Mouse (Mus musculus): Measurements from ENCODE around the gene Nutm1.
"Not testable (repeated sequence)": the region's sequence is repeated elsewhere in the genome, so short reads cannot be mapped to it uniquely, and the experiment has no call there.

The Nutm1 gene

DNA sequence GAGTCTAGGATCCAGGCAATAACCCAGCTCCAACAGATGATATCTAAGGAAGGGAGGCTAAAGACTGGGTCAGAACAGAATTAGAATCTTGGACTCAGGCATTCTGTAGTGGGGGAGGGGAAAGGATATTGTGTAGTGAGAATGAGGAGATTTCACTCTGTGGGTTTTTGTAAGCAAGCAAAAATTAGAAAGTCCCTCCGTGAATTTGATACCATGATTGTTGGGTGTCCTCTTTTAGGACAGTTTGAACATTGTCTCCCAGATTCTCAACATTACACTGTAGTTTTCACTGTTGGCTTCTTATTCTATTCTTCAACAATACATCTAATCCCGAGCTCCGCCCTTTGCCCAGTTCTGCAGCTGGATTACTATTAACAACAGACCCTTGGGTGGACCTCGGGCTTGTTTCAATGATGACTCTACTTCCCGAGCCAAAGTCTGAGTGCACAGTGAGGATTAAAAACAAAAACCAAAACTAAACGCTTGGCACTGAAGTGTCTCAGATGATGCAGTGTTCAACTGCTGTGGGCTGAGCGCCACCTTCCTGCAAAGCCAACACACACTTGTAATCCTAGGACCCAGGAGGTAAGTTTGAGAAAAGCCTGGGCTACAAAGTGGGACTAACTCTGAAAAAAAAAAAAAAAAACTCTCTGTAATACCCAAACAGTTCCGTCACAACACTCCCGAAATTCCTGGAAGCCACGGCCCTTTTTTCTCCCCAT is at the start of gene Nutm1:
Gene Nutm1, minus strand, starts transcription at position 51 of the 722 bp plus-strand sequence.
- DNase-seq (ENCODE audit: low spot score) = no peak

DNA sequence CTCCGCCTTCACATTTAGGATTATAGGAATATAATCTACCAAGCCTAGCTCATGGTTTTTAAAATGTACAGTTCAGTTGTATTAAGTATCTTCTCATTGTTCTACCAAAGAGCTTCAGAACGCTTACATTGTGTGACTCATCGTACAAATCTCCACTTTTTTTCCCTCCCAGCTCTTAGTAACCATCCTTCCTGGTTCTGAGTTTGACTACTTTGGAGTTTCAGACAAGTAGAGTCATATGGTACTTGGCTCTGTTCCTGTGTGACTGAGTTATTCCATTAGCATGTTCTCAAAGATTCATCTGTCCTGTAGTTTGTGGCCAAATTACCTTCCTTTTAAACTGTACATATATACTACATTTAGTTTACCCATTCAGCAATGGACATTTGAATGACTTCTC is 49.6 kb upstream of the Nutm1 start:
- DNase-seq (ENCODE audit: low spot score) = no peak

DNA sequence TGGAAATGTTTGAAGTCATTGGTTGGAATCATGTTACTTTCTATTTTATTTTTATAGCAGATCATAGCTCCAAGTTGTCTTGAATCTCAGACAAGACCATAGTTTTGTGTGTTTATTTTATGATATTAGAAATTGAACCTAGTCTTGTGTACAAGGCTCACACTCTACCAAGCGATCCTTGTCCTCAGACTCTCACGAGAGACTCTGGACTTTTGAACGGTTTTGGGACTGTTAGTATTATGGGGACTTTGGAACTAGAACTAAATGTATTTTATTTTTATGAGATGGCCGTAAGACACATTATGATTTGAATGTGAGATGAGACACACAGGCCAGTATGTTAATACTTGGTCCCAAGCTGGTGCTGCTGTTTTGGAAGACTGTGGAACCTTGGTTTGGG is 39.1 kb upstream of the Nutm1 start:
- no peak for DNase-seq (ENCODE audit: low spot score)

DNA sequence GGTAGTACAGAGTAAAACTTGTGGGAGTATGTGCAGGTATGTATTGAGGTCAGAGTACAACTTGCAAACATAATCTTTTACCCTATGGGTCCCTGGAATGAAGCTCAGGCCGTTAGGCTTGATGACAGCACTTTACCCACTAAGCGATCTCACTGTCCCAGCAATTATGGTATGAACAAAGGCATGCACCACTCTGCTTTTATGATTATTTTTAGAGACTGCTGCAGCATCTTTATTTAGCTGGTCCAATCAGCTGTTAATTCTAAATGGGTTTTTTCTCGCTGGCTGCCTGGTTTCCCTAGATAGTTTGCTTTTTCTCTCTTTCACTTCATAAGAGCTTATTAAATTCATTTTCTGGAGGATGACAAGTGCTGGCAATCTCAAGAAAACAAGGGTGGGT is 37.1 kb upstream of the Nutm1 start:
- DNase-seq (ENCODE audit: low spot score) = no peak

DNA sequence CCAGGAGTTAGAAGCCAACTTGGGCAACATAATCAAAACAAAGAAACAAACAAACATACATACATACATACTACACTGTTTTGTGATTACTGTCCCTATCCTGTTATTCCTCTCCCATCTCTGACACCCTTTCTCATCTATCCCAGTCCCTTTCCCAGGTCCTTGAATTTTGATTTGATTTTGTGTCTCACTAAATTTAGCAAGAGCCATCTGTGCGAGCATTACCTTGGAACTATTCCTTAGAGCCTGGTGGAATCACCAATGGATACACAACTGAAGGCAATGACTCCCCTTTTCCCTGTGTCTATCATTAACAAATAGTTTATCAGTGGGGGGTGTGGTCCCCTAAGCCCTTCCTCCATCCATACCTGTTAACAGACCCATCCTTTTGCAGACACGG is 33.7 kb upstream of the Nutm1 start:
- DNase-seq (ENCODE audit: low spot score) = no peak

DNA sequence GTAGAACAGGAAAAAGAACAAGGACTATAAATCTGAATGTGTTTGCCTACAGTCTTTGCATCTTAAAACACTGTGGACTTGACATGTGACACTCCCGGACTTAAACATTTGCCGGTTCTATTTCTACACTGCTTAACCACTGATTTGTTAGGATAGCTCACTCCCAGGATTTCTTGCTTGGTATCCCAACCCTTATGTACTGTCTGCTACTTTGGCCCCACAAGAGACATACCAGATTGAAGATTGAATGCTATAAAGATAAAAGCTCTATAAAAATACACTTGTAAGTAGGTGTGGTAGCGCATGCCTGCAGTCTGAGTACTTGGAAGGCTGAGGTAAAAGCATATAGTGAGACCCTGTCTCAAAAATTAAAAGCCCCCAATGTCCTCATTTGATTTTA is 30.4 kb upstream of the Nutm1 start:
- DNase-seq (ENCODE audit: low spot score) = no peak

DNA sequence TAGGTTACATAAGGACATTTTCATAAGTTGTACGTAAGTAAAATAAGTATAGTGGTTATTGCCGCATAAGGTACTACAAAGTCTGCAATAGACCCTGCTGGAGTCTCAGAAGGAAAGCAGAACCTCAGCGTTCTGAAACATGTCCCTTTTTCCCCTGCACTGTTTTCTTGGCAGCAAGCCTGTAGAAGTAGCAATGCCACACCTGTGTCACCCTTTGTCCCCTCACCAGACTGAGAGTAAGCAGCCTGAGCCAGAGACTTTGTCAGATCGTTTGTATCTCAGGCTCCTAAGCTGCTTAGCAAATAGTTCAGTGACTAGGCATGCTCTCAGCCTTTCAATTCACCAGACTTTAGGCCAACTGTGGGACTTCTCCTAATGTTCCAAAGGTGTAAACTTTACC is 28.0 kb upstream of the Nutm1 start:
- DNase-seq (ENCODE audit: low spot score) = no peak

DNA sequence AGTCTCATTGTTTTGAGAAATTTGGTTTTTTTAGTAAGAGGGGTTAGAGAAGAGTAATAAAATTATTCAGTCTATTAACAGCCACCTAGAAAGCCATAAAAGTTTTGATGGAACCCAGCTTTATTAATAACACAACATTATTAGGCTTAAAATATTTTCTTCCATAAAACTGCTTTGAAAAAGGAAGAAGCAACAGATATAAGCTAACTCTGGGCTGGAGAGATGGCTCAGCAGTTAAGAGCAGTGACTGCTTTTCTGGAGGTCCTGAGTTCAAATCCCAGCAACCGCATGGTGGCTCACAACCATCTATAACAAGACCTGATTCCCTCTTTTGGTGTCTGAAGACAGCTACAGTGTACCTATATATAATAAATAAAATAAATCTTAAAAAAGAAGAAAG is 27.0 kb upstream of the Nutm1 start:
- DNase-seq (ENCODE audit: low spot score) = not testable (repeated sequence)

DNA sequence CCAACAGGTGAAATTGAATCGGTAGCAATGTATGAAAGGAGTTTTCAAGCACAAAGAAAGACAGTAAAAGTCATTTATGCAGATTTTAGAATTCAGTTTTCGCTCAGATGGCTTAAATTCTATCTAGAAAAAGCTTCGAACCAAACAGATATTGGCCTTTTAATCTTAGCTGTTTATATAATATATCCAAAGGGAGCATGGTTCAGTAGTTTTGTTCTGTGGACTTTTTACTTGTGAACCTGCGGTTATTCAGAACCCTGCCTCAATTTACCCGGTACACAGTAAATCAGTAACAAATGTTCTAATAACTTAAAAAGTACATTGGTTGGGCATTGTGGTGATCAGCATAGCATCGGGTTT is 25.9 kb upstream of the Nutm1 start:
- DNase-seq (ENCODE audit: low spot score) = no peak

DNA sequence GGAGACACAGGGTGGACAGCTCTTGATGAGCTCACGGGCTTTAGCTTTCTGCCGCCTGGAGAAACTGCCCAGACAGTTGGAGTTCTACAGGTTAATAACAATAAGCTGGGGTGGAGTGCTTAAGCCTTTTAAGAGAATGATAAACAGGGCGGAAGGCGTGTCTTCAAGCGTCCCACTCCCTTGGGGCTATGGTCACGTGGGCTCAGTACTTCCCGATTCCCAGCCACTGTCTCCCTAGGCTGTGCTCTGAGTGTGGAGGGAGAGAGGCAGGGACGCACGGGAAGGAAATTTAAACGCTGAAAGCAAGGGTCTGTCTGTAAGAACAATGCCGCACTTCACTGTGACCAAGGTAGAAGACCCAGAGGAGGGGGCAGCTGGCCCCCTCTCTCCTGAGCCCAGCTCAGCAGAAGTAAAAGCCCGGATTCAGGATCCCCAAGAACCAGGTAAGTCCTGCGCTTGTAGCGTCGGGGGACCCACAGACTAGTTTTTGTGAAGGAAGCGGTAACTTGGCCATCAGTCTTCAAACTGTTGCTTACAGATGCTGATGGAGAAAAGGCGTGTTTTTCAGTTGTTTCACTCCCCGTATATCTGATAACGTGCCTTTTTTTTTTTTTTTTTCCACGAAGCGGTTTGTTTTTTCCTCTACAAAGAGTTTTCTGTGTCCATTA is 25.4 kb upstream of the Nutm1 start:
- DNase-seq (ENCODE audit: low spot score) = peak; percentile 48

DNA sequence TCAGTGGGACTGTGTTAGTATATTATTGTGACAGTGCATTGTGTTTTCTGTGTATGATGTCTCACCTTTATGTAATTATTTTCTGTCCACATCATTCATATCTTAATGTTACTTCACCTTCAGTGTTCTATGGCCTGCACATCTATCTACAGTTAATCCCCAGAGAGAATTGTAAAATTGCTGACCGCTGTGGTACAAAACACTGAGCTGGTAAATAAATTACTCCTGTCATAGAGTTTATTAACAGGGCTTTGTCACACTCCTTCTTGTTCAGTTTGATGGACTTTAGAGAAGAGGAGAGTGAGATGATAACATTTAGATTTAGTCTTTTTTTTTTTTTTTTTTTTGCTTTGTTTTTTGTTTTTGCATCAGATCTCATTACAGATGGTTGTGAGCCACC is 23.8 kb upstream of the Nutm1 start:
- no peak for DNase-seq (ENCODE audit: low spot score)

DNA sequence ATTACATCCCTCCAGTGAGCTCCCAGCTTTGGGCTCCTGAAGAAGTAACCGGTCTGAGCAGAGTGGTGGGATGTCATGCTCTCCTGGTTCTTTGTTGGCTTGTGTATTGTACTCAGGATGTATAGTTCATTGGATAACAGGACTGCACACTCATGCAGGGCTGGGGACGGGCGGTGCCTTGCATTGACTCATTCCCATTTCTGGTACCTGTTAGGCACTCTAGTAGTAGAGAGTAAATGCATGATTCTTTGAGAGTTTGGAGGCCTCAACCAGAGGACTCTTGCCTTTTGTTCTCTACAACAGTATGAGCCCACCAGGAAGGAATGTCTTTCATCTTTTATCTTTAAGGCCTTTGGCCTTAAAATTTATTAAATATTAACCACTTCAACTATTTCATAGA is 17.8 kb upstream of the Nutm1 start:
- DNase-seq (ENCODE audit: low spot score) = no peak

DNA sequence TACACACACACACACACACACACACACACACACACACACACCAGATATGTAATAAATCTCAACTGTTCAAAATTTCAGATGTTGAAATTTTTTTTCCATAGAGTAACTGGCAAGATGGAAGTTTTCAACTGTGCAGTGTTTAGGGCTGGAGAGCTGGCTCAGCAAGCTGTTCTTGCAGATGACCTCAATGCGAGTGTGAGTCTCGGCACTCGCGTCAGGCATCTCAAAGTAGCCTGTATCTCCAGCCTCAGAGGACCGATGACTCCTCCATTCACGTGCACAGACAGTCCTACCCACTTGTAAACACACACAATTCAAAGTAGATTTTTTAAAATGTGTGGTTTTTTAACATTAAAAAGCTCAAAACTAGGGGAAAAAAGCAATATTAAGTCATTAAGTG is 14.4 kb upstream of the Nutm1 start:
- no peak for DNase-seq (ENCODE audit: low spot score)

DNA sequence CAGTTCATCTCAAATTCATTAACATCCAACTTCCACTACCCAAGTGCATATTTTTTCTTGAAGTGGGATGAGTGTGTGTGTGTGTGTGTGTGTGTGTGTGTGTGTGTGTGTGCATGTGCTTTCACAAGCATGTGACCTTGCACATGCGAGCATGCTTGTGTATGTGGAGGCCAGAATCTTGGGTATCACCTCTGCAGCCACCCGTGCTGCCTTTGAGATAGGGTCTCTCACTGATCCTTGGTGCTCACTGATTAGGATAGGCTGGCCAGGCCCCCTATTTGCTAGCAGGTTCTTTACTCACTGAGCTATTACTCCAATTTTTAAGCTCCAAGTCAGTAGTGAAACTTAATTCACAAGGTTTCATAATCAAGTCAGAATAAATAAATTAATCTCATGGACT is 13.8 kb upstream of the Nutm1 start:
- no peak for DNase-seq (ENCODE audit: low spot score)

DNA sequence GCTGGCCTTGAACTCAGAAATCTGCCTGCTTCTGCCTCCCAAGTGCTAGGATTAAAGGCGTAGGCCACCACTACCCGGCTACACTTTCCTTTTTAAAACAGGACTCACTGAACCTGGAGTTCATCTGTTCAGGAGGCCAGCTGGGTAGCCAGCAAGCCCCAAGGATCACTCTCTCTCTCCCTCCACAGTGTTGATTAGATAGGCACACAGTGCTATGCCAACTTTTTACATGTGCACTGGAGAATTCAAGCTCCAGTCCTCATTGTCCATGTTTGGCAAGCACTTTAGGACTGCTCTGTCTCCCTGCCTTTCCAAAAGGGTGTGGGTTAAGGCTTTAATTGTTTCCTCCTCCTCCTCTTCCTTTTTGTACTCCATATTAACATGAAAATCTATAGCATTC is 10.9 kb upstream of the Nutm1 start:
- DNase-seq (ENCODE audit: low spot score) = no peak

DNA sequence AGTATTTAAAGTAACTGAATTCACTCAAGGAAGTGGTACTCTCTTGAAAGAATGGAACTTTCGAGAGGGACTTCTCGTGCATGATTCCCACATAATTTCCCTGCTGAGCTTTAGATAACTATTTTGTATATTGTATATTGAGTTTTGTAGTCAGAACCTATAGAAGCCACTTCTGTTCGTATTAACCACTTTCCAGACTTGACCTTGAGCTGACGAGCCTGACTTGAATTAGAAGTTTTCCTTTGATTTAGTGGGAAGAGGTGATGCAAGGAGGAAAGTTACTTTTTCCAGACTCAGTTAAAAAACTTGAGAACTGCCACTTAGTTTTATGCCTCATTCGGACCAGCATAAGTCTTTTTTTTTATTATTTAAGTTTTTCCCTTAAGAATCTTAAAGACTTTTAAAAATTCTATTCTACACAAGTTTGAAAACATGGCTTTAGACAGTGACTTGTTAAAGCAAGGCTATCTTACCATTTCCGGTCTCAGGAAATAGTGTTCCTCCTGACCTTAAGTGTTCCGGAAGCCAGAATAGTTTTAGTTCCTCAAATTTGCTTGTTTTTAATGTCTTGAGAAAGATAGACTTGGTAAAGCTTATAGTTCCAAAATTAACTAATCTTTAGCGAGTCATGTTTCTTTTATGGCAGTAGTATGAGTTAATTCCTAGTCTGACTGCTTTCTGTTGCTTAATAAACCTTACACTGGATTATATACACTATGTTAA is 8.6 kb upstream of the Nutm1 start:
- DNase-seq (ENCODE audit: low spot score) = no peak

DNA sequence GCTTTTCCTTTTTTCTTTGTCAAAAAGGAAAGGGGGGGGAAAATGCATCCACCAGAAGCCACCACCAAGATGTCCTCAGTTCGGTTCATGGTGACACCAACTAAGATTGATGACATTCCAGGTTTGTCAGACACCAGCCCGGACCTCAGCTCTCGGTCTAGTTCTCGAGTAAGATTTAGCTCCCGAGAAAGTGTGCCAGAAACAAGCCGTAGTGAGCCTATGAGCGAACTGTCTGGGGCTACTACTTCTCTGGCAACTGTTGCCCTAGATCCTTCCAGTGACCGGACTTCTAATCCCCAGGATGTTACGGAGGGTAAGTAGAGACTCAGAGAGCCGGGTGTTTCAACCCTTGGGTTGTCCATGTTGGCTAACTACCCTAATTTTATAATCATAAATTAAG is 7.7 kb upstream of the Nutm1 start:
- DNase-seq (ENCODE audit: low spot score) = no peak

DNA sequence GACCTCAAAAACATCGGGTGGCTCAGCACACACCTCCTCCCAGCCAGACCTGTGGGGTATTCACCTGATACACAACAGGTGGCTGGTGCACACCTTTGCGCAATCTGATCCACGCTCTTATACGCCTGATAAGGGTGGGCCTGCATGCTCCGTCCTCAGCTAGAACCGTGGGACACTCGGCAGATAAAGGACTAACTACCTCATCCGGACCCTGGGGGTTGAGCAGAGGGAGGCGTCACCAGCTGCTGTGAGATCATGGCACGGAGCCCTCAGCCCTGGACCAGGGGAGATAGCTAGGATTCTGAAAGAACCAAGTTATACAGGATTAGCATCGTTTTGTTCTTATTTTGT is 7.1 kb upstream of the Nutm1 start, which contains the start of gene Gm21985:
Gene Gm21985, plus strand, starts transcription at position 73 of the 351 bp plus-strand sequence.
- peak; percentile 36 for DNase-seq (ENCODE audit: low spot score)

DNA sequence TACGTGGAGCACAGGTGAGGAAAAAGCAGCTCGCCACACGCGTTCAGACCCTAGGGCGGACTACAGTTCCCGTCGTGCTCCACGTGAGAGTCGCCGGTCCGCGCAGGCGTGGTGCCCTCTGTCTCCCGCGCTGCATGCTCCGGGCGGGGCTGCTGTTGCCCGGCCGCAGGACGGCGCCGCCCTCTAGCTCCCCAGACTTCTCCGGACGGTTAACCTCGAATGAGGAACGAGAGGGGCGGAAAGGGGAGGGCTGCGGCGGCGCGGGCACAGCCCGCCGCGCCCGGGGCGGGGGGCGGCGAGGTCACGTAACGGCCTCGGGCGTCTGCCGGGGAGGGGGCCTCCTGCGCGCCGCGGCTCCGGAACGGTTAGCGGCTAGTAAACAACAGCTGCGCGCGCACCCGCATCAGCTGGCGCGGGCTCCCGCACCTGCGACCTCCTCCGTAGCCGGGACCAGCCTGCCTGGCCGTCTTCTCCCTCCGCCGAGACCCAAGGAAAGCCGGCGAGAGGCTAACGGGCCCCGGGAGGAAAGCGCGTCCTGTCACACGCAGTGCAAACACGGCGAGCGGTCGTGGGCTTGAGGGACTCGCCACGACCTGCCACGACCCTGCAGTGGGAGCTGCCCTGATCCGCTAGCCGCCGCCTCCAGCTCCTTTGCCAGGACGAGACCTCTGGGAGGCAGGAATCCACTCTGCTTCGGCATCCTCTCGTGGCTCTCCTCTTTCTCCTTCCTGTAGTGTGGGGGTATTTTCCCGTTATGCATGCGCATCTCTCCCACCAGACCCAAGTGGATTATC is 6.6 kb upstream of the Nutm1 start, which contains the start of gene Slc12a6:
Gene Slc12a6, plus strand, starts transcription at position 378 of the 794 bp plus-strand sequence.
- peak; percentile 89 for DNase-seq (ENCODE audit: low spot score)

DNA sequence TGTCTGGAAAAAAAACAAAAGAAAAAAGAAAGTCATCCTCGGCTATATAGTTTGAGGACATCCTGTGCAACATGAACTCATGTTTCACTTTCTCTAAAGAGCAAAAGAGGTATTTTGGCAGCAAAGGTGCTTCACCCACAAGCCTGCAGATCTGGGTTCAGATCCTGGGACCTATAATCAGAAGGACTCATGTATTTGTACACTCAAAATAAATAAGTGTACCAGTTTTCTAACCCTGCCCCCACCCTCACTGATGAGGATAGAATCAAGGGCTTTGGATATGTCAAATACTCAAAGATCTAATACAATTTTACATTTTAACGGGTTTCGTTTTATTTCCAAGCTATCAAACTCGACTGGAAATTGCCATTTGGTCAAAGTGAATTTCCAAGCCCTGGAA is 5.3 kb upstream of the Nutm1 start:
- DNase-seq (ENCODE audit: low spot score) = no peak

DNA sequence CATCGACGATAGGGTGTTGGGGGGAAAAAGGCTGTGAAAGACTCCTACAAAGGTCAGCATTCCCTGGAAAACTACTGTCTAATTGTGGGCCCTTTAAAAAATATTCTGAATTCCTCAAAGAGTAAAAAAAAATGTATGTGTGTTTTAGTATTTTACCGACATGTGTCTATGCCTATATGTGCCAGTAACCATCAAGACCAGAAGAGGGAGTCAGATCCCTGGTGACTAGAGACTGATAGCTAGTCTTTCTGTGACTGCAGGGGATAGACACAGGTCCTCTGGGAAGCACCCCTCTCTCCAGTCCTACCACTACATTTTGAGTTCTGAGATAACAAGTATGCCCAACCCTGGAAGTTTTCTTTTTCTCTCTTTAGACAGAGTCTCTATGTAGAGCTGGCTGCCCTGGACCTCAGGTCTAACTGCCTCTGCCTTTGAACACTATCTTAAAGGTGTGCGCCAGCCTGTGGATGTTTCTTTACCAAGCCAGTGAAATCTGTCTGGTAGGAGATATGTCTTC is 3.7 kb upstream of the Nutm1 start:
- DNase-seq (ENCODE audit: low spot score) = no peak
